Mouse (Mus musculus) embryo, embryonic 11.5 days (tissue): ENCODE measurements around the gene Rps4x.

Experiments used
- DNase-seq: peaks from one replicate; pipeline ENCODE4 v3.0.0-alpha.2; 2012; ENCODE audit warnings: low read depth, low spot score

Gene Rps4x

GRCm38 (mm10) chrX:102188712-102189497 lies at the start of gene Rps4x:
TSS of gene Rps4x (minus strand) at chrX:102189394.
- DNase-seq: peak; percentile 63

DNA sequence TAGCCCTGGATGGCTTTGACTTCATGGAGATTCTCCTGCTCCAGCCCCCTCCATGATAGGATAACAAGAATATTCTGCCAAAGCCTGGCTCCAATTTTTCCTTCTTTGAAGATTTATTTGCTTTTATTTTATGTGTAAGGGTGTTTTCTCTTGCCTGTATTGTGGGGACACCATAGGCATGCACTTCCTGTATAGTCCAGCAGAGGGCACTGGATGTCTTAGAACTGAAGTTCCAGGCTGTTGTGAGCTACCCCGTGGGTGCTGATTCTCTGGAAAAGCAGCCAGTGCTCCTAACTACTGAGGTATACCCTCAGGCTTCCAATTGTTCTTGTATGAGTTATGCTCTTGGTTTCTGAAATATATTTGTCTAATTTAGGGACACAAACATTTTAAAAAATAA lies 29.9 kb upstream of the Rps4x start:
- DNase-seq: peak; percentile 19

DNA sequence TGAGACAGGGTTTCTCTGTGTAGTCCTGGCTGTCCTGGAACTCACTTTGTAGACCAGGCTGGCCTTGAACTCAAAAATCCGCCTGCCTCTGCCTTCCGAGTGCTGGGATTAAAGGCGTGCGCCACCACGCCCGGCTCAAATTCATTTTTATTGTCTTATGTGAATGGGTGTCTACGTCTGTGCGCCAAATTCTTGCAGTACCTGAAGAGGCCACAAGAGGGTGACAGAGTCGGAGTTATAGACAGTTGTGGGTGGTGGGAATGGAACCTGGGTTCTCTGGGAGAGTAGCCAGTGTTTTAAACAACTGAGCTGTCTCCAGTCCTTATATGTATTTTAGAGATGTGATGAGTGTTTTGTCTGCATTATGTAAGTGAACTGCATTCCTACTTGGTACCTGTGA lies 26.2 kb upstream of the Rps4x start:
- peak; percentile 3 for DNase-seq

DNA sequence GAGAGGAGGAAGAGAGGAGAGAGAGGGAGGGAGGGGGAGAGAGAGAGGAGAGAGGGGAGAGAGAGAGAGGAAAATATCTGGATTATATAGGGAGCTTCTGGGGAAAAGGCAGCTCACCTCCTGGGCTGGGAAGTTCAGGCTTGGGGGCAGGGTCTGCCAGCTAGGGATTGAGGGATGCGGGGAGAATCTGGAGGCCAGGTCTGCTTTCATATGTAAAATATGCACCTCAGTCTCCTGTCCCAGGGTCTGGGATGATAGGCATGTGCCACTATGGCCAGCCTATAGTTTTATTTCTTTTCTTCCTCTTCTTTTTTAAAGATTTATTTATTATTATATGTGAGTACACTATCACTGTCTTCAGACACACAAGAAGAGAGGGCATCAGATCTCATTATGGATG lies 1.6 kb upstream of the Rps4x start:
- no peak for DNase-seq

- DNase-seq: no peak
Measured at GRCm38 (mm10) chrX:102189581-102189980, 387 bp upstream of the Rps4x start.

DNA sequence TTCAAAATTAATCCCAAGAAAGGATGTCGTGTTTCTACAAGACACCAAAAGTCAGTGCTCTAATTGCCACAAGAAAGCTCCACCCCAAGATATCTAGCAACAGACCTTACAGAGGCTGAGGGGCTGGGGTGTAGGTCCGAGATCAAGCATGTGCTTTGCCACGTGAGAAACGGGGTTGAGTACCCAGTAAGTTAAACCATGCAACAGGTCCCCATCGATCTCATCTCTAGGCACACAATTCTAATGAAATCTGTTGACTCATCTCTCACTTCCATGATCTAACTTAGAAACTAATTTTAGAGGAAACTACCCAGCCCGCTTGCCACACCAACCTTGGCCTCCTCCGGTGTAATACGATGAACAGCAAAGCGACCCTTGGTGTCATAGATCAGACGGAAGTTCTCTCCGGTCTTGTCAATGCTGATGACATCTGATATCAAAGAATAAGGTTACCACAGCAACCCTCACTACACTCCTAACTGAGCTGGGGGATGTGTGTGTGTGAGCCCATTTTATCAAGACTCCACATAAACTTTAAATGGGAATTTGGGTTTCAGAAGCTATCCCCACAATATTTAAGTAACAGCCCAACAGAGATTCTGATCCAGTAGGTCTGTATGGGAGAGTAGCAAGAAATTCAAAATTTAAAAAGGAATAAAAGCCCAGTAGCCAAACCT lies 2.0 kb downstream of the Rps4x start:
- no peak for DNase-seq

DNA sequence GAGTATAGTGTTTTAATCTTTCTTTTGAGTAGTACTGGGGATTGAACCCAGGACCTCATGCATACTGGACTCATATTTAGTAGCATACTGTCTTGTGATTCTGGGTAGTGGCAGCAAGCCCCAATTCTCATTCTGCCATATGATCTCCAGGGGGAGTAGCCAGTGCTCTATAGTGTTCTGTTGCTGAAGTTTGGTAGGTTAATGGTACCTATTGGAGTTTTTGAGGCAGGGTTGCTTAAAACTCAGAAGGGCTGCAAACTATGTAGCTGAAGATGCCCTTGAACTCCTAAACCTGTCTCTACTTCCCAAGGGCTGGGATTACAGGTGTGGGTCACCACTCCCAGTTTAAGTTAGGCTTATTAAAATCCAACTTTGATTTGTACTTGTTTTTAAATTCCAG lies 6.6 kb downstream of the Rps4x start:
- no peak for DNase-seq

DNA sequence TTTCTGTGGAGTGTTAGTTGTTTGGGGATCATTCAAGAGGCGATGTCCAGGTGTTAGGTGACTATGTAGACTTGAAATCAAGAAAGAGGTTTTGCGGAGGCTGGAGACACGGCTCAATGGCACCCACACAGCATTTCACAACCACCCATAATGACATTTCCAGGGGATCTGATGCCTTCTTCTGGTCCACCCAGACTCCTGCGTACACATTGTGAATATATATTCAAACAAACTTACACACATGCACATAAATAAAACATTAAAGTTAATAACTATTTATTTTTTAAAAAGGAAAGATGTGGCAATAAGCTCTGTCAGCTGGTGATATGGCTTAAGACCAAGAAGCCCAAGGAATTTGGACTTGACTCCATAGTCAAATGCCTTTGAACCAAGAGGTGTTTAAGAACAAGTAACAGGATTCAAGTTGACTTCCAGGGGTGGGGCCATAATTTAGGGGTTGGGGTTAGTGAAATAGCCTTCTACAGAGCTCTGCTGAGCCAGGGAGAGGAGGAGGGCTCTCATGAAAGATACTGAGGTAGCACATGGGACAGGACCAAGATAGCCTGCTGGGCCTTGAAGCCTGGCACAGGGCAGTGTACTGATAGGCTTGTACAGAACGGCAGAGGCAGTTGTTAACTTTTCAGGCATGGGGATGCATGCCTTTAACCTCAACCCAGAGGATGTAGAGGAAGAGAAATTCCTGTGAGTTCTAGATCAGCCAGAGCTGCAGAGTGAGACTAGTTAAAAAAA lies 13.5 kb downstream of the Rps4x start:
- no peak for DNase-seq

DNA sequence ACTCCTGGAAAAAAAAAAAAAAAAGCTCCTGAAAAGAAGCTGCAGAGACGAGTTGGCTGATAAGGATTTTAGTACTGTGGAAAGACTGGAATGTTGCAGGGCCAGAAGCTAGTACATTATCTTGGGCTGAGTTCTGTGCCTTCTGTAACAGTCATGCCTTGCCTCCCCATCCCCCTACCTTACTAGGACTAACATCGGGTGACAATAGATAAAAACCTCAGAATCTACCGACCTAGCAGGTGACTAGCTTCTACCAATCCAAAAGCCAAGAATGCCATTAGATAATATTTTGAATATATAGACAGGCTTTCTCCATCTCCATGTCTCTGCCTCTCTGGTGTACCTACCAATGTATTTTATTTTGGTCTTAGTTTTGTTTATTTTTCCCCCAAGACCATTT lies 18.3 kb downstream of the Rps4x start:
- DNase-seq: no peak

DNA sequence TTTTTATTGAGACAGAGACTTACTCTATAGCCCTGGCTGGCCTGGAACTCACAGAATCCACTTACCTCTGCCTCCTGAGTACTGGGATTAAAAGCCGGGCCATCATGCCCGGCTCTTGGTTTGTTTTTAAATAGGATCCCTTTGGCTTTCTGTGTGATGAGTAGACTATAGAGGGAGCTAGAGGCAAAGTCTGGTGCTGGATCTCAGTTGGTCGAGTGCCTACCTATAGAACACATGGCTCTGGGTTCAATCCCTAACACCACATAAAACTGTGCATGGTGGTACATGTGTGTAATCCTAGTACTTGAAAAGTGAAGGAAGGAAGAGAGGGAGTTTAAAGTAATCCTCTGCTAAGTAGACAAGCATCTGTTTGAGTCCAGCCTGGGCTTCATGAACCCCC lies 19.1 kb downstream of the Rps4x start:
- no peak for DNase-seq

DNA sequence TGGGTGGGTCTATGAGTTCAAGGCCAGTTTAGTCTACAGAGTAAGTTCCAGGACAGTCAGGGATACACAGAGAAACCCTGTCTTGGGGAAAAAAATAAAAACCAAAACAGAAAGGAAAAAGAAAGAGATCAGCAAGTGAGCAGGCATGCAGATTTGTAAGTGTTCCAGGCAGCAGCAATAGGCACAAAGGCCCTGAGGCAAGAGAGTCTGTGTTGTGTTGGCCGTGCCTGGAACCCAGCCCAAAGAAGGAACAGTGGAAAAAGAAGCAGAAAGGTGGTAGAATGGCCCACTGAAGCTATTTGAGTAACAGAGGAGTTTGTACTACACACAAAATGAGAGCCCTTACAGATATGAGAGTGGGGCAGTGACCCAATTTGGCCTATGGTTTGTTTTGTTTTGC lies 19.5 kb downstream of the Rps4x start:
- DNase-seq: no peak

- DNase-seq: no peak
Measured at GRCm38 (mm10) chrX:102166986-102167385, 22.2 kb downstream of the Rps4x start.

GRCm38 (mm10) chrX:102166521-102166920 lies 22.7 kb downstream of the Rps4x start:
- no peak for DNase-seq

DNA sequence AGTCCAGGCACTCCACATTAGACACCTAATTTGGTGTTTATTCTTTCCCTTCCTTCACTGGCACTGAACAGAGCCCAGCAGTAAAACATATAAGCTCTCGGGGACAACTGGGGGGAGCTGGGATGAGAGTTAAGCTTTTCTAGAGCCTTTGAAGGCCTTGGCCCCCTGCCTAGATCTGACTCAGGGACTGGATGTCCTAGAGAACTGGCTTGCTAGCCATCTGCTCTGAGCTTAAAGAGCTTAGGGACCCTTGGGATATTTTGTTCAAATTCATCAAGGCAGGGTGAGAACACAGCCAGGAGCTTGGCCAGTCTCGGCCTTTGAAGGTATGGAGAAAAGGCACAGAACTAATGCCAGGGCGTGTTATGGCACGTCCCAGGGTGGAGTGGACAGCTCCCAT lies 25.7 kb downstream of the Rps4x start:
- DNase-seq: no peak

DNA sequence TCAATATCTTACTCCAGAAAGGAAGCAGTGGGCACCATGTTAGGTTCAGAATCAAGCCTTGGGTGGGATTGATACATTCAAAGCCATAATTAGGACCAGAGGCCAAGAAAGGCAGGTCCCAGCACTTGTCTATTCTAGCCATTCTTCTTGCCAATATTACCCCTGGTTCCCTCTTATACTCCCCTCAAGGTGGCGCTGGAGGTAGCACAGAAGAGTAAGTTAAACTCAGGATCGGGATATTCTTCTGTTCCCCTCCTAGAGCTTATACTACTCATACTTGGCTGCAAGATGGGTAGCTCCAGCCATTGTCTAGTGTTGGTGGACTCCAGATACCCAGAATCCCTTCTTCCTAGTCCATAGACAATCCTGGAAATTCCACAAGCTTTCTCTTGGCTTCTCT lies 26.1 kb downstream of the Rps4x start:
- DNase-seq: no peak

- DNase-seq: no peak
Measured at GRCm38 (mm10) chrX:102160528-102160927, 28.7 kb downstream of the Rps4x start.

GRCm38 (mm10) chrX:102159778-102160177 lies 29.4 kb downstream of the Rps4x start:
- DNase-seq: no peak

- DNase-seq: no peak
Measured at GRCm38 (mm10) chrX:102157423-102157791, 31.8 kb downstream of the Rps4x start.

DNA sequence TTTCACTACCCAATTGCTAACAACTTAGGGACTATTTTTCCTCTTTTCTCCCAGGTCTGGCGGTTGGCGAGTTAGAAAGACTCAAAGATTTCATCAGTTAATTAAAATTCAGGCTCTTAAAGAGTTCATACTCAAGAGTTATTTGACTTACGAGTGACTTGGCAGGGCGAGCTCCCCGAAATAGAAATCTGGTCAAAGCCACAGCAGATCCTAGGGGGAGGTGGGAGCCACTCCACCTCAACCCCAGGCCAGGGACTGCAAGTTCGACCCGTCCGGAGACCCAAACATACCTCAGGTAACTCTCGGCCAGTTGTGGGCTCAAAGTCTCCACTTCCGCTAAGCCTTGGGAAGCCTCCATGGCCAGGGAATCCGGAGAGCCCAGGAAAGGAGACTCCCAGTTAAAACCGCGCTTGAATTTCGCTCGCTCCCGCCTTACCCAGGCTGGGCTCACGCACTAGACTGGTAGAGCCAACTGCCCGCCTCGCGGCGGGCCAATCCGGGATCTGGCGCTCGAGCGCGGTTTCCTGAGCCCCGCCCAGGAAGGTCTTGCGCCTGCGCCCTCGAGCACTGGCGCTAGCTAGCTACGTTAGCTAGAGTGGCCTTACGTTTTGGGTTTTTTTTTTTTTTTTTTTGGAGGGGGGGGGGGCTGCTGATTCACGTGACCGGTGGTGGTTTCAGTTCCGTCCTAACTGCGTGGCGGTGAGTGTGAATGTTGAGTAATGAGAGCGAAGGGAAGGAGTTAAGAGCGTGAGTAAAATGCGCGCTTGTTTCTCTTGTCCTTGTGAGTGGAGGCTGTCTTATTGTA lies 32.4 kb downstream of the Rps4x start, which contains the start of gene Ercc6l:
Gene Ercc6l (minus strand): TSS at position 474 of the 805 bp plus-strand sequence.
- DNase-seq: peak; percentile 87

DNA sequence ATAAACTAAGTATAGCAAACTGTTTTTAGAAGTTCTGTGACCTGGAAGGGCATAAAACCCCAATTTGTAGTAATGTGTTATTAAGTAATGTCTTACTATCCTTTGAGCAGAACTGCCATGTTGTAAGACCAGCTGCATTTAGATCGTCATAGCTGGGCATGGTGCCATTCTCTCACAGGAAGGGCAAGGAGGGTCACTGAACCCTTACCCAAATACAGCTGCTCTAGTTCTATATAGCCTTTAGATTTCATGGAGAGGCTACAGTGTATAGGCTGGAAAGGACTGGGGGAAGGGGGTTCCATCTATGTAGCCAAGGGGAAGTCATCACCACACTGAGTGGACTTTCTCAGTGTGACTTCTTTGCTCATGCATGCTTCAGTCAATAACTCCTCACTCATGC lies 48.0 kb downstream of the Rps4x start:
- no peak for DNase-seq
